Mouse (Mus musculus): ENCODE data around the gene Tnfrsf8.

- TF ChIP-seq CTCF (IDR thresholded peaks at IDR 0.05; ENCODE audit: control insufficient read depth, insufficient read depth, low read length) (no peak), POLR2A (IDR thresholded peaks at IDR 0.05; ENCODE audit: borderline replicate concordance, control insufficient read depth, low read depth, low read length) (no peak)
These were observed 38.9 kb upstream of the Tnfrsf8 start for GRCm38 (mm10) chr4:145353855-145354254.
